Mouse (Mus musculus): ENCODE measurements around the gene Prmt2.

Prmt2 gene

GRCm38 (mm10) chr10:76218240-76218639 is 19.4 kb downstream of the Prmt2 start:
- DNase-seq (ENCODE audit: low read depth): no peak

GRCm38 (mm10) chr10:76217056-76217455 is 20.6 kb downstream of the Prmt2 start:
- DNase-seq (ENCODE audit: low read depth): no peak

GRCm38 (mm10) chr10:76214161-76214560 is 23.5 kb downstream of the Prmt2 start:
- DNase-seq (ENCODE audit: low read depth): no peak

- DNase-seq (ENCODE audit: low read depth): no peak
These were observed 25.5 kb downstream of the Prmt2 start for GRCm38 (mm10) chr10:76212121-76212520.

- DNase-seq (ENCODE audit: low read depth): no peak
These were observed 26.9 kb downstream of the Prmt2 start for GRCm38 (mm10) chr10:76210806-76211205.

- no peak for DNase-seq (ENCODE audit: low read depth)
These were observed 28.4 kb downstream of the Prmt2 start for GRCm38 (mm10) chr10:76209241-76209640.

- no peak for DNase-seq (ENCODE audit: low read depth)
These were observed 30.3 kb downstream of the Prmt2 start for GRCm38 (mm10) chr10:76207262-76207796.

- DNase-seq (ENCODE audit: low read depth): no peak
These were observed 33.8 kb downstream of the Prmt2 start for GRCm38 (mm10) chr10:76203798-76204283.

GRCm38 (mm10) chr10:76201978-76202377 is 35.7 kb downstream of the Prmt2 start:
- peak; percentile 42 for DNase-seq (ENCODE audit: low read depth)

GRCm38 (mm10) chr10:76201416-76201815 is 36.2 kb downstream of the Prmt2 start:
- no peak for DNase-seq (ENCODE audit: low read depth)

GRCm38 (mm10) chr10:76188010-76188409 is 49.7 kb downstream of the Prmt2 start:
- no peak for DNase-seq (ENCODE audit: low read depth)

- DNase-seq (ENCODE audit: low read depth): no peak
These were observed 52.4 kb downstream of the Prmt2 start for GRCm38 (mm10) chr10:76185216-76185615.

- no peak for DNase-seq (ENCODE audit: low read depth)
These were observed 62.8 kb downstream of the Prmt2 start for GRCm38 (mm10) chr10:76174899-76175298.

- DNase-seq (ENCODE audit: low read depth): no peak
These were observed 79.7 kb downstream of the Prmt2 start for GRCm38 (mm10) chr10:76158009-76158408.

- DNase-seq (ENCODE audit: low read depth): no peak
These were observed 80.1 kb downstream of the Prmt2 start for GRCm38 (mm10) chr10:76157528-76157927.
